Mouse (Mus musculus) adrenal gland, postnatal 4 days (tissue): ENCODE measurements around the gene Neurl3. TPM values are rescaled to one million over a fixed set of nuclear protein-coding genes. Genes with fewer than 3 reads are reported as not detected.

Experiments
- DNase-seq, 2 experiments: peaks; one replicate each; pipeline ENCODE4 v3.0.0; 2021 to 2022; ENCODE audit warnings: low spot score in 2 of 2, mixed read lengths in 2 of 2
- total RNA-seq, 2 experiments: library from RNA; stranded (reverse); gene quantifications; 2 replicates each; pipeline ENCODE4 v1.2.3; 2021

Gene Neurl3
- total RNA-seq, 2 experiments from 2014 or later = 8.0 to 10.4 TPM

GRCm38 (mm10) chr1:36260418-36260817, 14.1 kb downstream of the Neurl3 start:
- DNase-seq = no peak

- DNase-seq = no peak
Observed at GRCm38 (mm10) chr1:36259281-36259680, 15.2 kb downstream of the Neurl3 start.

DNA sequence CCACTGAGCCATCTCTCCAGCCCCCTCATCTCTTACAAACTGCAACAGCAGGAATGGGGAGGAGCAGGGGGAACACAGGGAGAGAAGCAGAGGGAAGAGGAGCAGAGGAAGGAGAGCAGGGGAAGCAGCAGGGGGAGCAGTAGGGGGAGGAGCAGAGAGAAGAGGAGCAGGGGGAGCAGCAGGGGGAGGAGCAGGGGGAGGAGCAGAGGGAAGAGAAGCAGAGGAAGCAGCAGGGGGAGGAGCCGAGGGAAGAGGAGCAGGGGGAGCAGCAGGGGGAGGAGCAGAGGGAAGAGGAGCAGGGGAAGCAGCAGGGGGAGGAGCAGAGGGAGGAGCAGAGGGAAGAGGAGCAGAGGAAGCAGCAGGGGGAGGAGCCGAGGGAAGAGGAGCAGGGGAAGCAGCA, 15.8 kb downstream of the Neurl3 start:
- DNase-seq = no peak

DNA sequence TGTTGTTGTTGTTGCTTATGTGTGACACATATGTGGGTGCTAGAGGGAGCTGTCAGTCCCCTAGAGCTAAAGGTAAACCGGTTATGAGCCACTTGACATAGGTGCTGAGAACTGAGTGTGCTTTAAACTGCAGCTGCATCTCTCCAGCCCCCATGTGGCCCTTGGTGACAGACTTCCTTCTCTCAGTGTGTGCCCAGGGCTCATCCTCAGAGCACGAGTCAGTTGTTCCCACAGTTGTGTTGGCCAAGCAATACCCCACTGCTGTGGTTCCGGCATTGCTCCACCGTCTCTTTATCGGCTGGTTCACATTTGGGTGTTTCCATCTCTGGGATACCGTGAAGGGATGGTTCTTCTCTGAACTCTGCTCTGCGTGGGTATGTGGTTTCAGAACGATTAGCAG, 17.2 kb downstream of the Neurl3 start:
- DNase-seq = no peak

DNA sequence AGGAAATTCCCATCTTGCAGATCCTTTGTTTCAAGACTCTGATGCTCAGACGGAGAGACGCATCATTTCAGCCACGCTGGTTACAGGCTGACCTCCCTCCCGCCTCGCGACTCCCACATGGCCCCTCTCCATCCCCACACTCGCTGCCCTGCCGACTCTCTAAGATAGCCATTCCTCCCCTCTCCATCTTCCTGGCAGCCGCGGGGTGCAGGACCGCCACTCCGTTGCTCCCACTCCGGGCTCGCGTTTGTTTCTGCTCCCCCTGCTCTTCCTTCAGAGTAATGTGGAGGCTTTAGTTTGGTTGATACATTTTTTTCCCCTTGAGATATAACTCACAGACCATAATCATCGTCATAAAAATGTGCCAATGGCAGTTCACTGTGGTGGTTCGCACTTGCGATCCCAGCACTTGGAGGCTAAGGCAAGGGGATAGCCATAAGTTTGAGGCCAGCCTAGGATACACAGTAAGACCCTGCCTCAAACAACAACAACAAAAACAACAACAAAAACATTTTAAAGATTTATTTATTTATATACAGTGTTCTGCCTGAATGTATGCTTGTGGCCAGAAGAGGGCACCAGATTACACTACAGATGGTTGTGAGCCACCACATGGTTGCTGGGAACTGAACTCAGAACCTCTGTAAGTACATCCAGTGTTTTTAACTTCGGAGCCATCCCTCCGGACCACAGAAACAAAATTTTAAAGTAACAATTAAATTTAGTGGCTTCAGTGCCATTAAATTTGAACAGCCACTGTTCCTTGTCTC, 18.4 kb downstream of the Neurl3 start:
- no peak for DNase-seq

- DNase-seq = no peak
Observed at GRCm38 (mm10) chr1:36254635-36255360, 19.7 kb downstream of the Neurl3 start.

GRCm38 (mm10) chr1:36252791-36253190, 21.7 kb downstream of the Neurl3 start:
- peak in 1 of 2 experiments; percentile 51 for DNase-seq

- DNase-seq = no peak
Observed at GRCm38 (mm10) chr1:36251426-36251825, 23.1 kb downstream of the Neurl3 start.

DNA sequence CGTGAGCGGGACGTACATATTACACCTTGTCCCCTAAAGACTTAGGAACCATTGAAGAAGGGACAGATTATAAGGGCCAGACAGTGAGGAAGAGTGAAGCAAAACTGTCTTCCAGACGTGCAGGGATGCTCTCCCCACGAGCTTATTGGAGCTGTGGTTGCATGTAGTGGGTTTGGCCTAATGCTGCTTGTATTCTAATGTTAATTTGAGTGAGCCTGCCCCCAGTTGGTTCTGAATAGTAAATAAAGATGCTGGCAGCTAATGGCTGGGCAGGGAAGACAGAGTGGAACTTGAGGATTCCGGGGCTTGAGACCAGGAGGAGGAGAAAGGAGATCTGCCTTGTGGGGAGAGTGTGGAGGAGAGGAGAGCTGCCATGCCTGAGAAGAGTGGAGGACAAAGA, 27.8 kb downstream of the Neurl3 start:
- DNase-seq = no peak

DNA sequence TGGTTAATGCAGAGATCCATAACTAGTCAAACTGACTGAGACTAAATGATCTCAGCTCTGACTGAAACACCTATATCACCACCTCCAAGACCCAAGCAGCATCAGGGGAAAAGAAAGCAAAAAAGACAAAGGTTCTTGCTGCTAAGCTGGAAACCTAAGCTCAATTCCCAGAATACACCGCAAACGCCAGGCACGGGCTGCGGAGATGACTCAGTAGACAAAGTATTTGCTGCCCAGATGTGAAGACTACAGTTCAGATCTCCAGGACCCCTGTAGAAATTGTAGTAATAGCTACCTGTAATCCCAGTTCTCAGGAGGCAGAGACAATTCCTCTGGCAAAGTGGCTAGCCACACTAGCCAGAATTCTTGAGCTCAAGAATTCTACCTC, 29.7 kb downstream of the Neurl3 start:
- DNase-seq = no peak

DNA sequence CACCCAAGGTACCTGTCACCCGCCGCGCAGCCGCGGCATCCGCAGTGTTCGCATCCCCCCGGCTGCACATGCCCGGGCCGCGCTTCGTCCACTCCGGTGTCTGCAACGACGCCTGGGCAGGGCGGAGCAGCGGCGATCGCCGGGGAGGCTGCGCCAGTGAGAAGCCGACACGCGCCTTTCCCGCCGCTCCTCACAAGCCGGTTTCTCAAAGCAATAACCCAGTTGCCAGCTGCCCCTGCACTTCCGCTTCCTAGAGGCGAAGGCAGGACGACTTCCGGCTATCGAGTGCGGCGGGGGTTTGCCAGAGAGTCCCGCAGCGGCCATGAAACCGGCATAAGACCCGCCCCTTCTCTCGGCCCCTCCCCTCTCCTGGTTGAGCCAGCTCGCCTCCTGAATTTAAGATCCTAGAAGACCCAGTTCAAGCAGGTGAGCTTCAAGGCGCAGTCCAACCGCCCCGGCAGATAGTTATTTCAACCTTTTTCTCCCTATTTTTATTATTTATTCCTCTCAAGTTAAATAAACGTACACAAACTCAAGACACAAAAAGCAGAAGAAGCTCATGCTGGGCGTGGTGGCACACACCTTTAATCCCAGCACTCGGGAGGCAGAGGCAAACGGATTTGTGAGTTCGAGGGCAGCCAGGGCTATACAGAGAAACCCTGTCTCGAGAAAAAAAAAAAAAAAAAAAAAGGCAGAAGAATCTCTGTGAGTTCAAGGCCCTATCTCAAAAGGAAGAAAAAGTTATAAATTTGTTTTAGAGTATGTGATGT, 30.2 kb downstream of the Neurl3 start, which contains the start of gene Uggt1:
TSS of gene Uggt1 (minus strand) at position 663 of the 770 bp plus-strand sequence.
- peak; percentile 77 to 91 for DNase-seq

DNA sequence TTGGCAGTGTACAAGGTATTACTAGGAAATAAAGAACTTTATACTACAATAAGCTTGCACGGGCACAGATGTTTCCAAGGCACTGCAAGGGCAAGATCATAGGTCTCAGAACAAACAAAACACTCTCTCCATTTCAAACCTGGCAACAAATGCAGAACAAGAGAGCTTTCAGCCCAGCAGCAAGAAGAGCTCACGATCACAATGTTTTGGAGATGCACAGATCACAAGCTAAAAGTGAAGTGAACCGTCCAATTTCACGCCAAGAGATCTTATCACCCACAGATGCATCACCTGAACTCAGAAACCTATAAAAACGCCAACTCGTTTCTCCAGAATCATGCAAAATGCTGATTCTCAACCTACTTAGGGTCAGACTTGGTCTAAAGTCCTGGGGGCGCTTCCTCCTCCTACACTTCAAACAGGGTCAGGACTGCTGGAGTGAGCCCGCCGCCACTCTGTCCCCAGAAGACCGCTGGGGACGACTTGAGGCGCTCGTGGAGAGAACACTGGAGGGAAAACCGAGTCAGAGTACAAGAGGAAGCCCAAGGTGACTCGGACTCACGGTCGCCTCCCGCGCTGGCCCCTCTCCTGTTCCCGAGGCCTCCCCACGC, 30.9 kb downstream of the Neurl3 start:
- no peak for DNase-seq

GRCm38 (mm10) chr1:36241903-36242429, 32.5 kb downstream of the Neurl3 start:
- no peak for DNase-seq

- no peak for DNase-seq
Observed at GRCm38 (mm10) chr1:36240176-36240575, 34.3 kb downstream of the Neurl3 start.

- no peak for DNase-seq
Observed at GRCm38 (mm10) chr1:36239396-36239795, 35.1 kb downstream of the Neurl3 start.

DNA sequence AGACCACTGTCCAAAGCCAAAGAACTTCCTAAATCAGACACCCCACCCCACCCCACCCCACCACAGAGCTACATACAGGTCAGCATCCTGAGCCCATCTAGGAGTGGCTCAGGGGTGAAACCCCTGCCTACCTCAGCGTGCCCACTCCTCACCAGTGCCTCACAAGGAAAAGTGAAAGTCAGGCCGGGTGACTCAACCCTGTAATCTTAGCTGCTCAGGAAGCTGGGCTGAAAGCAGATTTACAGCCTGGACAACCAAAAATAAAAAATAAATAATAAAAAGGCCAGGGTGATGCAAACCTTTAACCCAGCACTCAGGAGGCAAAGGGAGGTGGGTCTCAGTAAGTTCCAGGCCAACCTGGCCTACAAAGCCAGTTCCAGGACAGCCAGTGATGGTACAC, 38.6 kb downstream of the Neurl3 start:
- no peak for DNase-seq

DNA sequence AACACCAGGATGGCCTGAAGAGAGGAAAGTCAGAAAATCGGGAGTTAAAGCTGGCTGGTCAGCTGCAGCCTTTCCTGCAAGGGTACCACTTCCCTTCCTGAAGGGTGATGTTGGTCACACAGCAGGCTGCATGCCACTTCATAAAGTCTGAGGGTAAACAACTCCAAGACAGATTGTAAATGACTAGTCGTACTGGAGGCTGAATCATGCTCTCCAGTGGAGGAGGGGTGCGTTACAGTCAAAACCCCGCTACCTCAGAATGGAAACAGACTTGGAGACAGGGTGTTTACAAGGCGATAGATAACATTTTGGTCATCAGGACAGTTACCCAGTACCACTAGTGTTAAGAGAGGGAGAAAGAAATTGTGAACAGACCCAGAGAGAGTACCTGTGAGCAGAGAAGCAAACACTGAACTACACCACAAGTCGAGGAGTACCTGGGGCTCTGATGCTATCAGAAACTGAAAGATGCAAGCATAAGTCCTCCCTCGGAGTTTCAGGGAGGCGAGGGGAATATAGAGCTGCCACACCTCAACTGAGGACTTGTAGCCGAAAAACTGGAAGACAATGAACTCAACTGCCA, 39.3 kb downstream of the Neurl3 start:
- DNase-seq = no peak

- no peak for DNase-seq
Observed at GRCm38 (mm10) chr1:36233218-36233617, 41.3 kb downstream of the Neurl3 start.

- DNase-seq = no peak
Observed at GRCm38 (mm10) chr1:36230919-36231705, 43.4 kb downstream of the Neurl3 start.

GRCm38 (mm10) chr1:36228461-36228860, 46.0 kb downstream of the Neurl3 start:
- no peak for DNase-seq
